Mouse (Mus musculus): ENCODE data around the gene Pabpn1l.
A peak's percentile ranks its signal among the peaks of the same experiment; 100 is the strongest.
"Not testable (repeated sequence)": the region's sequence is repeated elsewhere in the genome, so short reads cannot be mapped to it uniquely, and the experiment has no call there.

The Pabpn1l gene

DNA sequence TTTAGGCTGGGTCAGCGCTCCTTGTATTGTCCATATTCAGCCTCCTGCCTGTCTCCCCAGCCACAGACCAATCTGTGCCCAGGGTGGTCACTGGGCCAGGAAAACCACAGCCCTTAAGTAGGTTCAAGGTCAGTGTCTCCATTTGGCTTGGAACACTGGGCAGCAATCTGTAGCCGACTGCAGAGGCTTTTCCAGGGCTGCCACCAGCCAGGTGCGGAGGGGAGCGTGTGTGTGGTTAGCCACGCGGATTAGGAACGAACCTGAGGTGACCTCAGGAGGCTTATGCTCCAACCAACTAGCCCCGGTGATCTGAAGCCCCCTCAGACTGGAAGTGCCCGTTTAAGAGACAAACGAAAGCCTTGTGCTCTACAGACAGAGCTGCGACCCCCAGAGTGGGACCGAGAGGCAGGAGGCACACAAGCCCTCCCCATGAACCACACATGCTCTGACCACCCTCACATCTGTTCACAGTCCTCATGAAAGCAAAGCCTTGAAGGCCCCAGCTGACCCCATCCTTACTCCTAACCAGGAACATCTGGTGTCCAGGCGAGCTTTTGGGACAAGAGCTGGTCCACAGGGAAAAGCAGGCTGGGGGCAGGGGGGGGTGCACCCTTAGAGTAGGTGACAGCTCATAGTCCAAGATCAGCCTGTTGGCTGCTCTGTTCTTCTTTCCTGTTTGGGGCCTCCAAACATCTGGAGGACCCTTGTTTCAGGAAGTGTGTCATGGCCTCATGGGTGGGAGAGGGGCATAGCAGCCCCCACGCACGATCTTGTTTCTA is 25.8 kb upstream of the Pabpn1l start:
- DNase-seq (ENCODE audit: low read depth, low spot score), result no peak

DNA sequence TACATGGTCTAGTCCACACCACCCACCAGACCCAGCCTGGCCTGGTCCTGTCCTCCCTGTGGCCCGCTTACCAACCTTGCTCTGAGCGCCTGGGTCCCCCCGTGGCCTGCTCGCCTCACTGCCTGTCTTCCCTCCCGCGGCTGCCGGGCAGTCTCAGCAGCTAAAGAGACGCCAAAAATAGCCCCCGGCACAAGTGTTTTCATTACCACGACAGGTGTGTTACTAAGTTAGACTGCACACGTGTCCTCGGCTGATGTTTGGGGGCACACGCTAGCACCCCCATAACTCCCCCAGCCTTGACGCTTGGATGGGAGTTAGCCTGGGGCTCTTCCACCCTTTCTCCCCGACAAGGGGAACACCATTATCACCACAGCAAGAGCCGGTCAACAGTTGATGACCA is 23.8 kb upstream of the Pabpn1l start:
- peak; percentile 95 for DNase-seq (ENCODE audit: low read depth, low spot score)

DNA sequence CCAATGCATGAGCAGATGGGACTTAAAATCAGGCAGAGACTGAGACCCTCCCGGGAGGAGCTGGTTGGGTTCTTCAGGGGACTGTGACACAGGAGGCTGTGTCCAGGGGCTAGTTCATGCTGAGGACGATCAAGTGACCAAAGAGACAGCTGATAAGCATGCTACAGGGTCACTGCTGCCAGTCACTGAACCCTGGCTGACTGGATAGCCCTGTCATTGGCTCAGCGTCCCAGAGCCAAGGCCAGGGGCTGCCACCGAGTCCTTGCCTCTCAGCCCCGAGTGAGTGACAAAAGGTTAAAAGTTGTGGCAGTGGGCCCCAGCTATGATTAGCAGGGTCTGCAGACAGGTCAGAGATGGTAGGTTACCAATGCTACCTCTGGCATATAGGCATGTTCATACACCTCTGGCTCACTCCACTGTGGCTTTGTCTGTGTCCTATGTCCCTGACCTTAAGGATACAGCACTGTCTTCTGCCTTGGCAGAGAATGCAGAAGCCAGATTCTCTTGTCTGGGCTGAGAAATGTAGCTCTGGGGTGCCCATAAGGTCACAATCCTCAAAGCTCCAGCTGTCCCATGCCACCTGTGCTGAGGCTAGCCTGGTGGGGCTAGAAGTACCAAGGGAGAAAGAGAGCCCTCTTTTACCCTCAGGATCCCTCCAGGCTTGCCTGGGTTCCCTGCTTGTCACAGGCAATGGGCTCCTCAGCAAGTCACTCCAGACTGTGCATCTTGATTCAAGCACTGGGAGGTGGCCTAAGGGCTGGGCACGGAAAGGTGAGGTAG is 21.8 kb upstream of the Pabpn1l start:
- no peak for DNase-seq (ENCODE audit: low read depth, low spot score)

DNA sequence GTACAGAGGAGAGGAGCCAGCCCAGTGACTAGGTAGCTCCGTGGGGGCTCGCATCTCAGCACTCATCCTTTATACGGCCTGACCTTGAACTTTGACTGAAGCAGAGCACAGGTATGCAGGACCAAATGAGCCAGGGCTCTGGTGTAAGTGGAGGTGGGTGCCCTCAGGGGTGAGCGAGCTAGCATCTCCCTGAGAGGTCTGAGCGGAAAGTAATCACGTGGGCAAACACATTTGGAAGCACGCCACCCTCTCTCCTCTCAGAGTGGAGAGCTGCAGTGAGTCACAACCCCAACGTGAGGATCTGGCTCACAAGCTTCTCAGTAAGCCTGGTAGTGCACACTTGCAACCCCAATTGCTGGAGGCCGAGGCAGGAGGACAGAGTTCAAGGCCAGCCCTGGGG is 19.5 kb upstream of the Pabpn1l start:
- no peak for DNase-seq (ENCODE audit: low read depth, low spot score)

DNA sequence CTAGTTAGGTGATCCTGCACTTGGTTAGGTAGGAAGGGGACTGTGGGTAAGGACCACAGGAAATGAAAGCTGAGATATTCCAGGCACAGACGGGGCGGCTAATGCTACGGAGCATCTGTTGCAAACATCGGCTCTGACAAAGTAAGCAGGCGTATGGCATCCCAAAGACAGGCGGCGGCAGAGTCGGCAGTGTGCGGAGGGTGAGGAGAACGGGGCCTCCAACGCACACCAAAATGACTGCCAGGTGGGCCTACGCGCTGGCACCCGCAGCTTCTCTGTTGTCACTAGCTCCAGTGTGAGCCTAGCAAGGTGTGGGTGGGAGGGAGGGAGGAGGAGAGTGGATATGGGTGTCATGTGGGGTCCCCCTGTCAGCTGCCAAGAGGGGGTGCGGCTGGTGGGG is 18.9 kb upstream of the Pabpn1l start:
- no peak for DNase-seq (ENCODE audit: low read depth, low spot score)

DNA sequence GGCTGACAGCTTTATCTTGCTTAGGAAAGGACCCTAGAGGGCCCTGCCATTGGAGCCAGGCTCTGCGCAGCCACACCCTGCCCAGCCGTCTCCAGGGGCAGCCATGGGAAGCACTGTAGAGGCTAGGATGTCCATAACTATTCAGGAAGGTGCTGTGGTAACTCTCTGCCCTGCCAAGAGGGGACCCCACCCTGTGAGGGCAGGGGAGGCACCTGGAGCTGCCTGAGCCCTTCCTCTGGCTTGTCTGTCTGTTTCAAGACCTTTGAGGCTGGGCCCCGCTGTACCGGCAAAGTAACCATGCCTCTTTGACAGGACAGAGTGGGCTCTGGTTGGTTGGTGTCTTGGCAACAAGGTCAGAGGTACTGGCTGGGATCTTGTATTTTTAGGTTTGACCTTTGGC is 18.3 kb upstream of the Pabpn1l start:
- no peak for DNase-seq (ENCODE audit: low read depth, low spot score)

DNA sequence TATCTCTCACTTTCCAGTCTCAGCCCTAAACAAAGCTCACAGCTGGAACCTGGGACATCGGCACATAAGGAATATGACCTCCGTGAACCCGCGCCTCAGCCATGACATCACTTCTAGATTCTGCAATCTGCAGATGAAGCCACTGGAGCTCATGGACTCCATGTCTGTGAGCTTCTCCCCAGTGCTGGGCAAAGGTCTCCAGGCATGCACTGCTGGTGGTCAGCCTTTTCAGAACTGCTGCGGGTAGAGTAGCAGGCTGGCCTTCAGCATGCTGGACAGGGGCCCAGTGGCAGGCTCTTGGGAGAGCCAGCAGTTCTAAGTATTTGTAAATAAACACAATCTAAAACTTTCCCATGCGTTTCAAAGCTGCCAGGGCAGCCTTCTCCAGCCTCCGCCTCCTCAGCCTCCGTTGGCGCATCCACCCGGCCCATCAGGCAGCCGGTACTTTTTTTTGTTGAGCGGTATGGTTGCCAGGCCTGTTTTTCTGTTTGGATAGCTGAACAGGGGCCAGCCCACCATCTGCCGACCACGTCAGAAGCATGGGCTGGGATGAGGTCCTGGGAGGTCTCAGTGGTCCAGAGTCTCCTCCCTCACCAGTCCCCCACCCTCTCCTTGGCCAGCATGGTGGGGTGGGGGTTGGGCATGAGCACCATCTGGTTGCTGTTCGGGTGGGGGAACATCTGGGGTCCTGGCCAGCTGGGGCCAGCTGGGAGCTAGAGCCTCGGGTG is 17.1 kb upstream of the Pabpn1l start:
- no peak for DNase-seq (ENCODE audit: low read depth, low spot score)

DNA sequence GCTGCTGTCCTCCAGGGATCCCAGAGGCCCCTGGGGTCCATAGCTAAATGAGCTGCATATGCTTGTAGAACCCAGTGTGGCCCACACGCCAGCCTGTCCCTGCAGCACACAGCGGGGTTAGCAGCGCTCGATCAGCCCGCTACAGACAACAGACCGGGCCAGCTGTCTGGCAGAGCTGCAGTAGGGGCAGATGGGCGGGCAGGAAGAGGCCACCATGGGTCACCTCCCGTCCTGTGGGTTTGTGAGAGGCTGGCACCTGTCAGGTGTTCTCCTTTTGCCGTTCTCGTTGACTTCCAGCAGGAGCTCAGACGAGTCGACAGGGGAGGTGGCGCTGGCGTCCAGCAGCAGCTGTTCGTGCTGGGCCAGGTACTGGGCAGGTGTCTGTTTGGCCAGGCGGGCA is 16.1 kb upstream of the Pabpn1l start:
- no peak for DNase-seq (ENCODE audit: low read depth, low spot score)

DNA sequence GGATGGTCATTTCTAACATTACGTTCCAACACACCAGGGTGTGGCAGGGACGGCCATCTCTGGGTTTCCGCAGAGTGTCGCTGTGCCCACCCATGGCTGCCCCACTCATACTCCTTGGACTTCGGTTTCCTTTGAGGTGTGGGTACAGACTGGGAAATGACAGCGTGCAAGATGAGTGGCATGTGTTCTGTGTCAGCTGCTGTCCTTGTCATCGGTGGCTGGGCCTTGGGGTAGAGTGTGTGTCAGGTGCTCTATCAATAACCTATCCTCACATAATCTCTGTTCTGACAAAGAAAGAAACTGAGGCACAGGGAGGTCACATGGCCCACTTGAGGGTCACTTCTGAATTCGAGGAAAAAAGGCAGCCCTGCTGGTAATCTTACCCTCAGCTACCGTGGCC is 14.7 kb upstream of the Pabpn1l start:
- no peak for DNase-seq (ENCODE audit: low read depth, low spot score)

DNA sequence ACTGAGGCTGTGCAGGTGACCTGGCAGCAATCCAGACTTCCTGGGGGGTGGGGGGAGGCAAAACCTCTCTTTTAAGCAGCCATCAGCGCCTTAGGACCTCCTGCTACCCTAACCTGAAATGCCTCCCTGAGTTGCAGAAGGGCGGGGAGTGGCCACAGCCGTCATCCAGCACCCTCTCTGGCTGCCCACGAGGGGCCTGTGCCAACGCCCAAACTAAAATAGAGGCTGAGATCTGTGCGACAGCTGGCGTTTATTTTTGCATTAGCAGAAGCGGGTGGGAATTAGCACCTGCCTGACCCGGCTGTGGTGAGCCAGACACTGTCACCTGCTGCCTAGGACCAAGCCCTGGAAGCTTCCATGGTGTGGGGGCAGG is 14.2 kb upstream of the Pabpn1l start:
- peak; percentile 48 for DNase-seq (ENCODE audit: low read depth, low spot score)

DNA sequence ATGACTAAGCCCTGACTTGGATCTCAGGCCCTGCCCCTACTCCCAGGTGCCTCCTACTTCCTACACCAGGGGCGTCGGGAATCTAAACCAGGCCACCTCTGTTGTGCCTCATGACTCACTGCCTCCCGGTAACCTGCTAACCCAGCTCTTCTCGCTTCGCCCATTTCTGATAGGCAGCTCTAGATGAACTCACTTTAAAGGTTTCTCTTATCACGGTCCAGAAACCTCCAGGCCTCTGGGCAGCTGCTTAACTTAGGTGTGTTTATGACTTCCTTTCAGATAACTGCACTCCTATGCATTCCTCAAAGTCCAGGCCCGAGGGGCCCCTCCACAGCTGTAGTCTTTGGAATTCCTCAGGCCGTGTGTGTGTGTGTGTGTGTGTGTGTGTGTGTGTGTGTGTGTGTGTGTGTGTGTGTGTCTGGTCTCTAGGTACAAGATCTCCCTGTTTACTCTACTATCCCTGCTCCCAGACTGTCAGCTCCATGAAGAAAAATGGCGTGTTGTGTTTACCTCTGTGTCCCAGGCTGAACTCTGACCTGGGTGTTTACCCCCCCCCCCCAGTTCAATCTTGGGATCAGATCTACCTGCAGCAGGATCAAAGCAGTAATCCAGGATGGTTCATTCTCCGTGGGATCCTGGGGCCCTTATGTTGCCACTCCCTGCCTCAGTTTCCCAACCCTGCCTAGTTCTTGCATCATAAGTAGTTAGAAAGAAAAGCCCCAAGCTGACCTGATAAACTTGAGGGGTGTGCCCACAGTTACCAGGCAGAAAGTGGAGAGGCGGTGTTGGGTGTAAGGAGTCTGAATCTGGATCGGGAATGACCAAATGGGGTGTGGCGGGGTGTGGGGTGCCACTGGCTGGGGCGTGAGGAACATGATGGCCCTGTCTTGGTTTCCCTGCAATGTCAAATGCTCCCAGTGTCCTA is 13.6 kb upstream of the Pabpn1l start:
- no peak for DNase-seq (ENCODE audit: low read depth, low spot score)

DNA sequence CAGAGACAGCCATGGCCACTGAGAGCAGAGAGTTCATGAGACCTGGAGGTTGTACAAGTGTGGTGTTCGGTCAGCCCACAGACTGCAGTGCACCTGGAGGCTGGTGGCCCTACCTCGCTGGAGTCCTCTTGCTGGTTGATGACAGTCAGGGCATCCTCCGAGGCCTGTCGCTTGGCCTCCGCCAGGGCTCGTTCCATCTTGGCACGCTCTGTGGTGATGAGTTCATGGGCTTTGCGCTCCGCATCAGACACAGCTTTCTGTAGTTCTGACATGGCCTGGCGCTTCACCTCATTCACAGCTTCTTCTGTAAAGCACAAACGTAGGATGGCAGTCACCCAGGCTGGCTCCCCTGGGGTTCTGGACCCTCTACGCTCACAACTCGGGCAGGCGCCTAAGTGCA is 10.7 kb upstream of the Pabpn1l start:
- no peak for DNase-seq (ENCODE audit: low read depth, low spot score)

DNA sequence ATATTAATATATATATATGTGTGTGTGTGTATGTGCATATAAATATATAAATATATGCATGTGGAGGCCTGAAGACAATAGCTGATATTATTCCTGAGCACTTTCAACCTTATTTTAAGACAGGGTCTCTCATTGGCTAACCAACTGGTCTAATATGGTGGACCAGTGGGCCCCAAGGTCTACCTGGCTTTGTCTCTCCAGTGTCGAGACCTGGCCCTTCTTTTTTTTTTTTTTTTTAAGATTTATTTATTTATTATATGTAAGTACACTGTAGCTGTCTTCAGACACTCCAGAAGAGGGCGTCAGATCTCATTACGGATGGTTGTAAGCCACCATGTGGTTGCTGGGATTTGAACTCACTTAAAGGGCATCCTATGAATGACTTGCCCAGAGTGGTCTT is 9.6 kb upstream of the Pabpn1l start:
- not testable (repeated sequence) for DNase-seq (ENCODE audit: low read depth, low spot score)

DNA sequence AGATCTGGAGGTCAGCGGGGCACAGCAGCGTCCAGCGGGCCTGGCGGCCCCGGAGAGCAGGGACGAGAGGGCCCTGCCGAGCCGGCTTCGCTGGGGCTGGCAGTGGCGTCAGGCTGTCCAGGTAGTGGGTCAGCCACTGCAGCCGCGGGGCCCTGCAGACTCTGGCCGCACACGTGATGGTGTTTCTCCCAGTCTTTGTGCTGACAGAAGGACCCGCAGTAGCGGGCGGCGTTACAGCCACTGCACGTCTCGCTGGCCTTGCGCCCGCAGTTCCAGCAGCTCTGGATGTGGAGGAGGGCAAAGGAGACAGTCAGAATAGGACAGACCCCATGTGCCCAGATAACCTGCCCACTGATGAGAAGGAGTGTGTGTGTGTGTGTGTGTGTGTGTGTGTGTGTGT is 8.2 kb upstream of the Pabpn1l start:
- DNase-seq (ENCODE audit: low read depth, low spot score), result no peak

DNA sequence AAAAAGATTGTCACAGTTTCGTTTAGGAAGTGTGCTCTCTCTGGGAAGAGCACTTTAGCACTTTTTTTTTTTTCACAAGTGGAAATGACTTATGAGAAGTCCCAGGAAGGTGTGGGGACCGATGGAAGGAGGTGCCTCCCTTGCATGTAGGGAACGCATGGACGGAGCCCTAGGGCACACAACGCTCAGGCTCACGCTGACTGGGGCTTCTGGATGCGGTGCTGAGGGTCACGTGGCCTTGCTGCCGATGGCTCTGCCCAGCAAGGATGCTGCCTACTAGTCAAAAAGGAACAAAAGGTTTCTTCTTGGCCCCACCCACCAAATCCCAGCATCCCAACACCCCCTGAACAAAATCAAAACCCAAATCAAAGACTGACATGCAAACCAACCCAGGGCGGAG is 6.8 kb upstream of the Pabpn1l start:
- no peak for DNase-seq (ENCODE audit: low read depth, low spot score)

DNA sequence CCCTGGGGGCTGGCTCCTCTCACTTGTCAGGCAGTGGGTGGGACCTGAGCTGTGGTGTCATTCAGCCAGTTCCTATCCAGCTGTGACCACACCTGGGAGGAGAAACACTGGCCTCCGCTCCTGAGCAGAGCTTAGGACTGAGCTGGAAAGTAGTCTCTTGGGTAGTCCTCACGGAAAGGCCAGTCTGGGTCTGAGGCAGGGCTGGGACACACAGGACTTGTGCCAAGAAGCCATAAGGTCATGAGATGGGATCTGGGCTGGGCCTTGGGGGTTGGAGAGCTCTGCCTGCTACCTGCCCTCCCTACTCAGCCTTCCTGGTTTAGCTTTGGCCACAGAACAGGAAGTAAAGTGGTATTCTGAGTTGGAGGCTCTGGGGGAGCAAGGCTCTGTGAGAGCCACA is 4.4 kb upstream of the Pabpn1l start:
- DNase-seq (ENCODE audit: low read depth, low spot score), result no peak

DNA sequence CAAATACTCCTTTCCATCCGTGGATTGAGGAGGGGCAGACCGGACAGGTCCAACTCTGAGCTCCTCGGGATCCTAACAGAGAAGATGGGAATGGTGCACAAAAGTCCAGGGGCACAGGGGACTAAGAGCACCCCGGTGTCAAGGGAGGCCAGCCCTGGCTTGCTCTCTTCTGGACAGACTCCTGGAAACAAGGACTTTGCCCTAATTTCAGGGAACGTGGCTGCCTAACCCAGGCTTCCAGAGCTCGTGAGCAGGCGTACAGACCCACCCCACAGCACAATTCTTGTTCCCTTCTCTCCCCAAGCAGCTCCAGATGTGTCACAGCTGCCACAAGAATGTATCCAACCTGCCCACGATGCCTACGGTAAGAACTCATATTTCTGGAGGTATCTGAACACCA is 3.3 kb upstream of the Pabpn1l start:
- DNase-seq (ENCODE audit: low read depth, low spot score), result no peak

DNA sequence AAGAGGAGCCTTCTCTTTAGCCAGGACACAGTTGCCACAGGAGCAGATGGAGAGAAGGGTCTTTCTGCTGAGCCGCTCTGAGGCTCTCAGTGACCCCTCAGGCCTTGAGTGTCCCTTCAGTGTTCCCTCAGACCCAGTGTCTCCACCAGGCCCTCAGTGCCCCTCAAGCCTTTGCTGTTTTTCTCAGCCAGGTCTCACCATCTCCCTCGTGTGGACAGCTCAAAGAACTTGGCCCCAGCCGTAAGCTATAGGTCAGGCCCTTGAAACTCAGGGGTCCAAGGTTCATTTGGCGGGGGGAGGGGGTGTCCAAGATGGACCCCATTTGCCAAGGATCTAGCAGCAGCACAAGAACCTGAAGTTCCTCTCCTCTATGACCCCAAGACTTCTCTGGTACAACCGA is 2.1 kb upstream of the Pabpn1l start:
- DNase-seq (ENCODE audit: low read depth, low spot score), result no peak

DNA sequence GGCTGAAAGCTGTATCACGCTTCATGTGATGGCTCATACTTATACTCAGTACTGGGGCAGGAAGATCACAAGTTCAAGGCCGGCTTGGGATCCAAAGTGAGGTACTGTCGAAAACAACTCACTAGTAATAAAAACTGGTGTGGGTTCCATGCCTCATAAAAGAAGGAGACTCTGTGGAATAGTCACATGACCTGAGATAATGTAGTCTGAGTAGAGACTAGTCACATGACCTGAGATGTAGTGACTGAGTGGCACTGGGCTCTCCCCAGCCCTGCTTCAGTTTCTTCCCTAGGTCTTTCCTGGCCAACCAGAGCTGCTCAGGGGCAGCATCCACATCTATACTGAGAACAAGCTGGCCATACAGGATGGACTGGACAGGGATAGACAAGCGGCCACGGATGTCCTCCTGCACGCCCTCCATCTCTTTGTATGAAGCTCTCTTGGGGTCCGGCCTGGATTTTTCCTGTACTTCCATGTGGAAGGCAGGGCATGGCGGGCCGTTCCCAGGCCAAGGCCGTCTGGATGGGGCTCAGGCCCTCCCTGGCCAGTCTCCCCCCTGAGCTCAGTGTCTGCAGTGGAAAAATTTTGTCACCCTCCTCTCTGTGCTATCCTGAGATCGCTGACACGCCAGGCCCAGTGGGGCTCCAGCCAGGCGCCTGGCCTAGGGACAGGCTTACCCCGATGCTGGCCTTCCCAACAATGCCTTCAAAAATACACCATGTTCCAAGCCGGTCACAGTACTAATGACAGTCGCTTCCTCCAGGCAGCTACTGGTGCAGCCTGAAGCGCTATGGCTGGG is 1.5 kb upstream of the Pabpn1l start:
- no peak for DNase-seq (ENCODE audit: low read depth, low spot score)

DNA sequence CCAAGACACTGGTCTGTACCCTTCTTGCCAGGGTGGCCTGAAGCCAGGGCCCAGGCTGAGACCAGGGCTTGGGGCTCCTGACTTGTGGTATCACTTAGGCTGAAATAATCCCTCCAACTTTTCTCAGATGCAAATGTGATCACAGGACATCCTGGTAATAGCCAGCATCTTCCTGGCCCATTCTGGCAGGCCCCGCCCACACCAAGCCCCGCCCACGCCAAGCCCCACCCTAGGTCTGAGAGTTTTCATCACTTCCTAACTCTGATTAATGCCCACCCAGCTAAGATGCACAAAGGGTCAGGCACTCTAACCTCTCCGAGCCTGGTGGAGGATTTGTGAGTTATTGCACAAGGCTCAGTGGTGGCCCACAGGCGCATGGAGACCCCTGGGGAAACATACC is 2.1 kb downstream of the Pabpn1l start:
- no peak for DNase-seq (ENCODE audit: low read depth, low spot score)
